Mouse (Mus musculus) frontal cortex, postnatal 36 days (tissue): ENCODE measurements around the gene Ppp2r3a.

Source experiments
- DNase-seq, 2 experiments: peaks; one replicate each; pipeline ENCODE4 v3.0.0; 2022; ENCODE audit warnings: low spot score in 2 of 2

The Ppp2r3a gene

GRCm38 (mm10) chr9:101074332-101075021 lies 177.1 kb downstream of the Ppp2r3a start:
- peak; percentile 80 for DNase-seq

GRCm38 (mm10) chr9:101073987-101074331 lies 177.6 kb downstream of the Ppp2r3a start, which contains the start of gene Msl2:
Gene Msl2, plus strand, starts transcription at chr9:101074101.
- no peak for DNase-seq

- DNase-seq = peak; percentile 98 to 99
These were observed 178.3 kb downstream of the Ppp2r3a start for GRCm38 (mm10) chr9:101073041-101073986.

GRCm38 (mm10) chr9:101072506-101072905 lies 179.1 kb downstream of the Ppp2r3a start:
- no peak for DNase-seq

GRCm38 (mm10) chr9:101069781-101070180 lies 181.8 kb downstream of the Ppp2r3a start:
- DNase-seq = no peak

- DNase-seq = peak in 1 of 2 experiments; percentile 57
These were observed 186.5 kb downstream of the Ppp2r3a start for GRCm38 (mm10) chr9:101065076-101065602.

- no peak for DNase-seq
These were observed 189.3 kb downstream of the Ppp2r3a start for GRCm38 (mm10) chr9:101062253-101062780.

GRCm38 (mm10) chr9:101061035-101061434 lies 190.6 kb downstream of the Ppp2r3a start:
- DNase-seq = no peak

GRCm38 (mm10) chr9:101057156-101057555 lies 194.4 kb downstream of the Ppp2r3a start:
- DNase-seq = no peak
